Mouse (Mus musculus) MEL (cell line): ENCODE data around the gene Jag2. TPM values are rescaled to one million over a fixed set of nuclear protein-coding genes. Genes with fewer than 3 reads are reported as not detected.

ENCODE experiments used
- DNase-seq: peaks from one replicate; pipeline ENCODE4 v3.0.0; 2011; ENCODE audit warnings: low read depth, low spot score
- H3K27ac ChIP-seq: 2 replicates; pipeline ENCODE4 v1.5.1; 2012; ENCODE audit warnings: low read depth, mild to moderate bottlenecking, control low read depth, low read length, moderate library complexity; ENCODE audit not compliant: control insufficient read depth
- H3K27me3 ChIP-seq, 2 experiments: fragments of 150-350 bp in 1 of 2; sonication (generic) in 1 of 2; 2 replicates each; pipeline ENCODE4 v1.6.1; 2012; ENCODE audit warnings: low read length in 2 of 2, mild to moderate bottlenecking in 2 of 2, improper control_type of control experiment in 1 of 2, moderate library complexity in 1 of 2; ENCODE audit not compliant: insufficient read depth in 2 of 2, control insufficient read depth in 1 of 2
- H3K36me3 ChIP-seq, 2 experiments: 2 replicates each; pipeline ENCODE4 v1.6.1; 2012 to 2014; ENCODE audit warnings: low read length in 2 of 2, improper control_type of control experiment in 1 of 2, inconsistent platforms in 1 of 2, mild to moderate bottlenecking in 1 of 2; ENCODE audit not compliant: insufficient read depth in 2 of 2, control insufficient read depth in 1 of 2
- H3K4me1 ChIP-seq, 2 experiments: fragments of 150-350 bp in 1 of 2; sonication (generic) in 1 of 2; 2 replicates each; pipeline ENCODE4 v1.6.1; 2012; ENCODE audit warnings: low read length in 2 of 2, improper control_type of control experiment in 1 of 2, mild to moderate bottlenecking in 1 of 2; ENCODE audit not compliant: insufficient read depth in 2 of 2, control insufficient read depth in 1 of 2
- H3K4me3 ChIP-seq, 2 experiments: fragments of 150-350 bp in 1 of 2; sonication (generic) in 1 of 2; 2 replicates each; pipeline ENCODE4 v1.5.1; 2012; ENCODE audit warnings: low read depth in 2 of 2, low read length in 2 of 2, mild to moderate bottlenecking in 2 of 2, moderate library complexity in 2 of 2, control low read depth in 1 of 2, improper control_type of control experiment in 1 of 2; ENCODE audit not compliant: control insufficient read depth in 1 of 2, insufficient read depth in 1 of 2
- H3K79me2 ChIP-seq: 2 replicates; pipeline ENCODE4 v1.6.1; 2012; ENCODE audit warnings: mild to moderate bottlenecking, low read length, moderate library complexity; ENCODE audit not compliant: control insufficient read depth, poor library complexity, insufficient read depth
- H3K9ac ChIP-seq: 2 replicates; pipeline ENCODE4 v1.6.1; 2012; ENCODE audit warnings: low read depth, mild to moderate bottlenecking, control low read depth, low read length, moderate library complexity; ENCODE audit not compliant: control insufficient read depth, poor library complexity, severe bottlenecking
- H3K9me3 ChIP-seq: fragments of 150-350 bp; sonication (generic); replicated peaks from 2 replicates; pipeline ENCODE4 v1.6.1; 2012; ENCODE audit warnings: mild to moderate bottlenecking, low read length, improper control_type of control experiment, moderate library complexity; ENCODE audit not compliant: insufficient read depth
- E2F4 ChIP-seq: IDR thresholded peaks from 2 replicates; pipeline ENCODE4 v1.6.1; 2011; ENCODE audit warnings: low read depth, low read length, improper control_type of control experiment, borderline replicate concordance
- EP300 ChIP-seq, 2 experiments: IDR thresholded peaks; 2 replicates each; pipeline ENCODE4 v1.6.1; 2011; ENCODE audit warnings: improper control_type of control experiment in 2 of 2, low read length in 2 of 2, low read depth in 1 of 2, mild to moderate bottlenecking in 1 of 2
- GATA1 ChIP-seq: IDR thresholded peaks from 2 replicates; pipeline ENCODE4 v1.6.1; 2011; ENCODE audit warnings: low read depth, low read length, improper control_type of control experiment
- HCFC1 ChIP-seq: IDR thresholded peaks from 2 replicates; pipeline ENCODE4 v1.6.1; 2012; ENCODE audit warnings: low read depth, mild to moderate bottlenecking, inconsistent platforms, low read length, improper control_type of control experiment, moderate library complexity
- KAT2A ChIP-seq: conservative IDR thresholded peaks from 2 replicates; pipeline ENCODE4 v1.6.1; 2012; ENCODE audit warnings: low read depth, low read length, improper control_type of control experiment, inconsistent platforms
- MAZ ChIP-seq: IDR thresholded peaks from 2 replicates; pipeline ENCODE4 v1.6.1; 2012; ENCODE audit warnings: low read depth, mild to moderate bottlenecking, inconsistent platforms, low read length, improper control_type of control experiment
- MEF2A ChIP-seq: IDR thresholded peaks from 2 replicates; pipeline ENCODE4 v1.6.1; 2014; ENCODE audit warnings: low read depth, mild to moderate bottlenecking, inconsistent platforms, low read length, improper control_type of control experiment; ENCODE audit not compliant: poor library complexity, insufficient replicate concordance, severe bottlenecking; ENCODE audit errors: extremely low read depth
- MYB ChIP-seq: IDR thresholded peaks from 2 replicates; pipeline ENCODE4 v1.6.1; 2011; ENCODE audit warnings: mild to moderate bottlenecking, low read depth, low read length, improper control_type of control experiment
- MYC ChIP-seq: IDR thresholded peaks from 2 replicates; pipeline ENCODE4 v1.6.1; 2011; ENCODE audit warnings: low read depth, mild to moderate bottlenecking, low read length, improper control_type of control experiment, moderate library complexity
- NELFE ChIP-seq: IDR thresholded peaks from 2 replicates; pipeline ENCODE4 v1.6.1; 2011; ENCODE audit warnings: low read depth, low read length, improper control_type of control experiment
- SMC3 ChIP-seq: IDR thresholded peaks from 2 replicates; pipeline ENCODE4 v1.6.1; 2011; ENCODE audit warnings: low read depth, low read length, improper control_type of control experiment
- TBP ChIP-seq: IDR thresholded peaks from 2 replicates; pipeline ENCODE4 v1.8.0; 2011; ENCODE audit warnings: low read depth, low read length, improper control_type of control experiment
- UBTF ChIP-seq: IDR thresholded peaks from 2 replicates; pipeline ENCODE4 v1.6.1; 2012; ENCODE audit warnings: low read depth, mild to moderate bottlenecking, inconsistent platforms, low read length, improper control_type of control experiment, moderate library complexity, borderline replicate concordance; ENCODE audit not compliant: insufficient read depth
- USF1 ChIP-seq: IDR thresholded peaks from 2 replicates; pipeline ENCODE4 v1.6.1; 2014; ENCODE audit warnings: low read depth, mild to moderate bottlenecking, inconsistent platforms, low read length, improper control_type of control experiment, moderate library complexity
- ZC3H11A ChIP-seq: IDR thresholded peaks from 2 replicates; pipeline ENCODE4 v1.6.1; 2012; ENCODE audit warnings: low read depth, mild to moderate bottlenecking, inconsistent platforms, low read length, improper control_type of control experiment
- ZKSCAN1 ChIP-seq: IDR thresholded peaks from 2 replicates; pipeline ENCODE4 v1.6.1; 2012; ENCODE audit warnings: low read depth, mild to moderate bottlenecking, inconsistent platforms, low read length, improper control_type of control experiment, moderate library complexity
- ZMIZ1 ChIP-seq: IDR thresholded peaks from 2 replicates; pipeline ENCODE4 v1.6.1; 2012; ENCODE audit warnings: low read depth, mild to moderate bottlenecking, inconsistent platforms, low read length, improper control_type of control experiment, moderate library complexity
- polyA plus RNA-seq, 2 experiments: library from polyadenylated mRNA; stranded (reverse) in 1 of 2; unstranded in 1 of 2; fragments of >175 nt in 1 of 2; fragments of >200 nt in 1 of 2; gene quantifications; 2 replicates each; pipeline versions ENCODE4 v1.2.1 to v1.2.4; 2012; ENCODE audit warnings: low replicate concordance in 2 of 2, low read depth in 1 of 2; ENCODE audit not compliant: insufficient read length in 2 of 2, insufficient read depth in 1 of 2, missing spikeins in 1 of 2
- total RNA-seq: library from RNA; depleted of rRNA; stranded (reverse); fragments of 300-350 nt; gene quantifications from 2 replicates; pipeline ENCODE4 v1.2.3, GENCODE M21; 2012

The Jag2 gene
- total and polyA plus RNA-seq, 3 experiments = 1.0 to 3.9 TPM; not detected in 1

- no peak overlapping the region for H3K27ac ChIP-seq
- H3K4me3 ChIP-seq = no peak overlapping the region
- H3K79me2 ChIP-seq = no peaks in the 10 kb centered on the region
- H3K4me1 ChIP-seq = peaks cover 0 to 3% of the 10 kb centered on the region in 2 experiments; a peak in 1 of 4 replicates
- DNase-seq = no peak
- H3K27me3 ChIP-seq = no peaks in the 10 kb centered on the region
- H3K36me3 ChIP-seq = no peaks in the 10 kb centered on the region
- no peaks in the 10 kb centered on the region for H3K9me3 ChIP-seq
- no peak for TF ChIP-seq HCFC1
- TF ChIP-seq EP300 (IDR thresholded peaks at IDR 0.05; ENCODE audit: low read depth in 1 of 2, low read length in 2 of 2) = no peak
- TF ChIP-seq MAZ = no peak
- TF ChIP-seq NELFE = no peak
- H3K9ac ChIP-seq = no peak overlapping the region
Measured at GRCm38 (mm10) chr12:112911701-112912100, 17.9 kb downstream of the Jag2 start.

- Histone ChIP-seq H3K27me3 (no peaks in the 10 kb centered on the region), H3K9ac (no peak overlapping the region), H3K36me3 (no peaks in the 10 kb centered on the region)
Measured at GRCm38 (mm10) chr12:112908991-112909390, 20.6 kb downstream of the Jag2 start.

GRCm38 (mm10) chr12:112905001-112905400 lies 24.6 kb downstream of the Jag2 start:
- no peak for DNase-seq
- H3K4me1 ChIP-seq = no peaks in the 10 kb centered on the region
- H3K9ac ChIP-seq = no peak overlapping the region
- TF ChIP-seq SMC3 = no peak
- no peak for TF ChIP-seq ZMIZ1
- TF ChIP-seq, all 39 proteins: peak for 0
- Histone ChIP-seq H3K27ac (no peak overlapping the region), H3K79me2 (no peaks in the 10 kb centered on the region), H3K9me3 (no peaks in the 10 kb centered on the region), H3K27me3 (peaks cover 0 to 3% of the 10 kb centered on the region in 2 experiments; a peak in 2 of 4 replicates), H3K4me3 (no peak overlapping the region), H3K36me3 (no peaks in the 10 kb centered on the region)

More at GRCm38 (mm10) chr12:112908991-112909390, 20.6 kb downstream of the Jag2 start:
- no peak overlapping the region for H3K4me3 ChIP-seq
- H3K4me1 ChIP-seq = peaks cover 0 to 3% of the 10 kb centered on the region in 2 experiments; a peak in 1 of 4 replicates
- DNase-seq = no peak
- H3K79me2 ChIP-seq = no peaks in the 10 kb centered on the region
- TF ChIP-seq NELFE (no peak), MYC (no peak), KAT2A (no peak)
- TF ChIP-seq, all 39 proteins: peak for 0
- H3K9me3 ChIP-seq = no peaks in the 10 kb centered on the region
- H3K27ac ChIP-seq = no peak overlapping the region

- no peaks in the 10 kb centered on the region for H3K36me3 ChIP-seq
- no peaks in the 10 kb centered on the region for H3K79me2 ChIP-seq
- H3K4me3 ChIP-seq = no peak overlapping the region
- H3K4me1 ChIP-seq = no peaks in the 10 kb centered on the region
- peaks cover 0 to 4% of the 10 kb centered on the region in 2 experiments; a peak in 2 of 4 replicates for H3K27me3 ChIP-seq
- H3K27ac ChIP-seq = no peak overlapping the region
- H3K9me3 ChIP-seq = no peaks in the 10 kb centered on the region
- no peak for DNase-seq
- TF ChIP-seq USF1 = no peak
- TF ChIP-seq ZC3H11A = no peak
- no peak for TF ChIP-seq MEF2A
- TF ChIP-seq TBP = no peak
- TF ChIP-seq MYB = no peak
- TF ChIP-seq E2F4 = no peak
- no peak for TF ChIP-seq SMC3
- no peak for TF ChIP-seq MYC
- no peak for TF ChIP-seq UBTF
- TF ChIP-seq EP300 (IDR thresholded peaks at IDR 0.05; ENCODE audit: low read depth in 1 of 2, low read length in 2 of 2) = no peak
- no peak for TF ChIP-seq ZKSCAN1
- TF ChIP-seq GATA1 = no peak
- no peak for TF ChIP-seq HCFC1
- H3K9ac ChIP-seq = no peak overlapping the region
Measured at GRCm38 (mm10) chr12:112903941-112904340, 25.6 kb downstream of the Jag2 start.
